Mouse (Mus musculus): Measurements from ENCODE around the gene Wbp1l.

- TF ChIP-seq CTCF (IDR thresholded peaks at IDR 0.05; ENCODE audit: low read depth, low read length): no peak
- no peak for TF ChIP-seq TAL1 (conservative IDR thresholded peaks at IDR 0.05; ENCODE audit: low read depth, low read length)
- no peak for TF ChIP-seq POLR2AphosphoS5 (IDR thresholded peaks at IDR 0.05; ENCODE audit: insufficient replicate concordance, low read depth, low read length)
- no peak for TF ChIP-seq GATA1 (IDR thresholded peaks at IDR 0.05; ENCODE audit: borderline replicate concordance, low read length)
These were observed 17.5 kb downstream of the Wbp1l start for GRCm38 (mm10) chr19:46616378-46616777.

Measured in G1E (cell line).